Mouse (Mus musculus): ENCODE results near the gene Farsa.

GRCm38 (mm10) chr8:84909949-84910348 is 53.2 kb downstream of the Farsa start:
- TF ChIP-seq CTCF (IDR thresholded peaks at IDR 0.05; ENCODE audit: low read depth) (no peak), EP300 (optimal IDR thresholded peaks at IDR 0.05) (no peak)
